Mouse (Mus musculus): ENCODE results near the gene Kcnip1. TPM values are rescaled to one million over a fixed set of nuclear protein-coding genes. Genes with fewer than 3 reads are reported as not detected.

Kcnip1 gene
- polyA plus RNA-seq, 1 experiment = not detected

DNA sequence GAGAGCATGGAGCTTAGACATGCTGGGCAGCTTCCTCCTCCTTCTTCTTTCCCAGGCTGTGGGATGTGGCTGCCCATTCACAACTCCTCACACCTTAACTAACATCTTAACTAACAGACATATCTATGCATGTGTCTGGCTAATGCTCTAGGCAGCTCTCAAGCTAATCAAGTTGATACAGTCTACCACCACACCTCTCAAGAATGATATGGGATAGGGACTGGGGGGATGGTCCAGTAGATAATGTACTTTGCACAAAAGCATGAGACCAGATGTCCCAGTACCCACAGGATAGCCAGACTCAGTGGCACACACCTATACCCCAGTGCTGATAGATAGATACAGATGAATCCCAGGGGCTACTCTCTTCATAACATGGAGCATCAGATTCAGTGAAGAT is 131.1 kb downstream of the Kcnip1 start:
- TF ChIP-seq POLR2A (IDR thresholded peaks at IDR 0.05; ENCODE audit: low read depth, low read length) (no peak), CTCF (IDR thresholded peaks at IDR 0.05; ENCODE audit: extremely low read depth, insufficient read depth, insufficient read length, insufficient replicate concordance) (no peak)
- no peak for DNase-seq (ENCODE audit: low read depth in 1 of 2, low spot score in 2 of 2)
- no peaks in the 10 kb centered on the region for H3K27me3 ChIP-seq (ENCODE audit: control insufficient read depth, insufficient read depth, low read length)
- no peak overlapping the region for H3K4me3 ChIP-seq (ENCODE audit: extremely low read depth, insufficient read depth, insufficient read length)
- H3K27ac ChIP-seq (ENCODE audit: insufficient read depth, low read length) = no peak overlapping the region
- no peaks in the 10 kb centered on the region for H3K36me3 ChIP-seq (ENCODE audit: control insufficient read depth, insufficient read depth, low read length)
- no peaks in the 10 kb centered on the region for H3K4me1 ChIP-seq (ENCODE audit: control insufficient read depth, insufficient read depth, insufficient read length)

DNA sequence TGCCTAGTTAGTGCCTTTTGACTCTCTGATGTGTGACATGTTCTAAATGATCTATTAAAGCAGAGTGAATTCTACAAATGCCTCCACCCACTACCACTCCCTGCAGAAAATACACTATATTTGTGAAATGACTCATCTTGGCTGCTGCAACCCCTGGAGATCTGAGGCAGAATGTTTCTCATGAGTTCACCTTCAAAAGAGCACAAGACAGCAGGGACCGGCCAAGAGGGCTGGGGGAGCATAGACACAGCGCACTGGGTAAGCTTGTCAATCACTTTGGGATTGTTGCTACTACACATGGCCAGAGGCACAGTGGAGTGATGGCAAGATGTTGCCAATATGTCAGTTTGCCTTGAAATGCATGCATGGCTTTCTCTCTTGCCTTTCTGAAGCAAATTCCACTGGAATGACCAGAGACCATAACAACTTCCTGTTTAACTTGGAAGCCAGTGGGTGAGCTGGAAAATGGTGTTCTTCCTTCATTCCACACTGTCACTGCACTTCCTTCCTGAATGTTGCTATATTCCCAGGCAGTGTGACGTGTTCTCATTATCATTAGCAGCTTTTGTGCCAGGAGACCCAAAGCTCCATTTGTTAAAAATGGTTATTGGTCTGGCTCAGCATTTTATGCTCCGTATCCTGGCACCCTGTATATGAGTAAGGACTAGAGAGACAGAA is 131.9 kb downstream of the Kcnip1 start:
- DNase-seq (ENCODE audit: low read depth in 1 of 2, low spot score in 2 of 2) = no peak
- no peaks in the 10 kb centered on the region for H3K27me3 ChIP-seq (ENCODE audit: control insufficient read depth, insufficient read depth, low read length)
- no peaks in the 10 kb centered on the region for H3K4me1 ChIP-seq (ENCODE audit: control insufficient read depth, insufficient read depth, insufficient read length)
- TF ChIP-seq CTCF (IDR thresholded peaks at IDR 0.05; ENCODE audit: extremely low read depth, insufficient read depth, insufficient read length, insufficient replicate concordance) = no peak
- no peak for TF ChIP-seq POLR2A (IDR thresholded peaks at IDR 0.05; ENCODE audit: low read depth, low read length)
- no peak overlapping the region for H3K4me3 ChIP-seq (ENCODE audit: extremely low read depth, insufficient read depth, insufficient read length)
- no peak overlapping the region for H3K27ac ChIP-seq (ENCODE audit: insufficient read depth, low read length)
- 79% methylated on average over 4 of the region's 4 CpGs for WGBS
- no peaks in the 10 kb centered on the region for H3K36me3 ChIP-seq (ENCODE audit: control insufficient read depth, insufficient read depth, low read length)

DNA sequence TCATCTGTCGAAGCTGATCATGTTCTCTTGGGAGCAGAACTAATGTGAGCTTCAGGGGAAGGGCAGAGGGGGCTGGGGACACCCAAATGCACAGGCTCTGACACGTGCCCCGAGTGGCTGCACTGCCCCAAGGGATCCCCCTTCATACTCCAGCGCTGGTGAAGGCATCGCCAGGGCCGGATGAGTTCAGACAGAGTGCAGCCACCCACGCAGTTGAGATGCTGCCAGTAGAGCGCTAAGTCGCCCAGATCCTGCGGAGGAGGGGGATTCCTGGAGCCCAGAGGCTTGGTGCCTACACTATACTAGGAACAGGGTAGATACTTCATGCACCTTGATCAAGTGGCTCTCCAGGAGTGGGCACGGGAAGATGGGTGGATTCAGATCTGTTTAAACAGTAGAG is 143.3 kb downstream of the Kcnip1 start:
- H3K4me3 ChIP-seq (ENCODE audit: extremely low read depth, insufficient read depth, insufficient read length) = no peak overlapping the region

DNA sequence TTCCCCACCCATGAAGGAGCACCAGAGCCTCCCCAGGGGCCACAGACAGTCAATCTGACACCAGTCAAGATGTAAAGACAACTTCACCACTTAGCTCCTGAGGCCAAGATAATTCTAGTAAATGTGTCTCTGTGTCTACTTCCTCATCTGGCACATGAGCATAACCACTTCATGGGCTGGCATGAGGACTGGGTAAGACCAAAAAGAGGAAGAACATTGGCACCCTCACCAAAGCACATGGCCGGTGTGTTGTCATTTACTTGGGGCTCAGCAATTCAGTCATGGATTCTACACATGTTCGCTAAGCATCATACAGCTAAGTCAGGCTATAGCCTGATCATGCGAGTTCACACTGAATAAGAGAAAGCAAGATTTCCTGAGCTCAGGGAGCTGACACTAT is 144.3 kb downstream of the Kcnip1 start:
- no peak for TF ChIP-seq POLR2A (IDR thresholded peaks at IDR 0.05; ENCODE audit: low read depth, low read length)
- no peak for TF ChIP-seq CTCF (IDR thresholded peaks at IDR 0.05; ENCODE audit: extremely low read depth, insufficient read depth, insufficient read length, insufficient replicate concordance)
- Histone ChIP-seq H3K27ac (ENCODE audit: insufficient read depth, low read length) (no peak overlapping the region), H3K36me3 (ENCODE audit: control insufficient read depth, insufficient read depth, low read length) (no peaks in the 10 kb centered on the region), H3K4me3 (ENCODE audit: extremely low read depth, insufficient read depth, insufficient read length) (no peak overlapping the region), H3K27me3 (ENCODE audit: control insufficient read depth, insufficient read depth, low read length) (peaks cover under 1% of the 10 kb centered on the region; the same call in 1 of the 2 replicates), H3K4me1 (ENCODE audit: control insufficient read depth, insufficient read depth, insufficient read length) (no peaks in the 10 kb centered on the region)
- DNase-seq (ENCODE audit: low read depth in 1 of 2, low spot score in 2 of 2) = no peak
- 58% methylated on average over 3 of the region's 3 CpGs for WGBS

More for the DNA sequence above, 143.3 kb downstream of the Kcnip1 start:
- H3K4me1 ChIP-seq (ENCODE audit: control insufficient read depth, insufficient read depth, insufficient read length) = no peaks in the 10 kb centered on the region
- WGBS = 49% methylated on average over 11 of the region's 11 CpGs
- no peaks in the 10 kb centered on the region for H3K27me3 ChIP-seq (ENCODE audit: control insufficient read depth, insufficient read depth, low read length)
- no peak for DNase-seq (ENCODE audit: low read depth in 1 of 2, low spot score in 2 of 2)
- H3K27ac ChIP-seq (ENCODE audit: insufficient read depth, low read length) = no peak overlapping the region
- H3K36me3 ChIP-seq (ENCODE audit: control insufficient read depth, insufficient read depth, low read length) = no peaks in the 10 kb centered on the region
- TF ChIP-seq CTCF (IDR thresholded peaks at IDR 0.05; ENCODE audit: extremely low read depth, insufficient read depth, insufficient read length, insufficient replicate concordance) (no peak), POLR2A (IDR thresholded peaks at IDR 0.05; ENCODE audit: low read depth, low read length) (no peak)

DNA sequence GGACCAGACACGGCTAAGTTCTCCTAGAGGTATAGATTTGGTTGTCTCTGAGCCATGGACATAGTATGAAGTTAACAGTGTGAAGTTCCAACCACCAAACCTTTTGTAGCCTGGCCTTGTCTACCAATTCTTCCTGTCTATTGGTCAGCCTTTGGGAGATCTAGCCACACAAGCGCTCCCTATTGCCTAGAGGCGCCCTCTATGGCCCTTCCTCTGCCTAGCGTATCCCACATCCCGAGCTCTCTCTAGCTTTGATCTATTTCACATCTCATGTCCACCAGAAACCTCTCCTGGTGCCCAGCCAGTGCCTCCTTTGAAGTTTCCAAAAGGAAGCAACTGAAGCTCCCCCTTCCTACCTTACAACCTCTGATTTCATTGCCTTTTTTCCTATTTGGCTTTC is 147.0 kb downstream of the Kcnip1 start:
- TF ChIP-seq CTCF (IDR thresholded peaks at IDR 0.05; ENCODE audit: extremely low read depth, insufficient read depth, insufficient read length, insufficient replicate concordance) = no peak
- no peak for TF ChIP-seq POLR2A (IDR thresholded peaks at IDR 0.05; ENCODE audit: low read depth, low read length)
- no peak for DNase-seq (ENCODE audit: low read depth in 1 of 2, low spot score in 2 of 2)
- Histone ChIP-seq H3K4me3 (ENCODE audit: extremely low read depth, insufficient read depth, insufficient read length) (no peak overlapping the region), H3K27ac (ENCODE audit: insufficient read depth, low read length) (no peak overlapping the region), H3K27me3 (ENCODE audit: control insufficient read depth, insufficient read depth, low read length) (peaks cover 11% of the 10 kb centered on the region), H3K36me3 (ENCODE audit: control insufficient read depth, insufficient read depth, low read length) (no peaks in the 10 kb centered on the region), H3K4me1 (ENCODE audit: control insufficient read depth, insufficient read depth, insufficient read length) (no peaks in the 10 kb centered on the region)
- 65% methylated on average over 5 of the region's 5 CpGs for WGBS

DNA sequence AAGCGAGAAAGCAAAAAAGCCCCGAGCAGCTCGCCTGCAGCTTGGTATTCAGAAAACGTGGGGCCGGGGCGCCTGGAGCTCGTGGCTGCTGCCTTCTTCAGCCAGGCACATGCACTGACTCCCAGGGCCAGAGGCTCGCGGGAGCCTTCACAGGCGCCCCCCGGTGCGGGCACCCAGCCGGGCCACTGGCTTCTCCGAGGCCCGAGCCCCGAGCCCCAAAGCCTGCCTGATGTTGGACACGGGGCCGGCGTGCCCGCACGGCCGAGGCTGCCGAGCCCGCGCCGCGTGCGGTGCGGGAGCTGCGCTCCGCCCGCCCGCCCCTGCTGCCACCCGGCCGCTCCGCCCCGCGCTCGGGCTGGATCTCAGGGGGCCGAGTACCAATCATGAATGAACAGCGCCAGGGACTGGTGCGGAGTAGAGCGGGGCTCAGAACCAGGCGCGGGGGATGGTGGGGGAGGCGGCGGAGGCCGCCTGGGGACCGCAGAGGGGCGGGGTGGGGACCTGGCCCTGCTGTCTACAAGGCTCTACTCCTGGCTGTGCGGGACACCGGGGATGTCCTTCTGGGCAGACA is 149.6 kb downstream of the Kcnip1 start:
- TF ChIP-seq POLR2A (IDR thresholded peaks at IDR 0.05; ENCODE audit: low read depth, low read length) (no peak), CTCF (IDR thresholded peaks at IDR 0.05; ENCODE audit: extremely low read depth, insufficient read depth, insufficient read length, insufficient replicate concordance) (no peak)
- Histone ChIP-seq H3K27me3 (ENCODE audit: control insufficient read depth, insufficient read depth, low read length) (peaks cover 11% of the 10 kb centered on the region), H3K27ac (ENCODE audit: insufficient read depth, low read length) (no peak overlapping the region), H3K4me1 (ENCODE audit: control insufficient read depth, insufficient read depth, insufficient read length) (no peaks in the 10 kb centered on the region), H3K36me3 (ENCODE audit: control insufficient read depth, insufficient read depth, low read length) (no peaks in the 10 kb centered on the region), H3K4me3 (ENCODE audit: extremely low read depth, insufficient read depth, insufficient read length) (no peak overlapping the region)
- DNase-seq (ENCODE audit: low read depth in 1 of 2, low spot score in 2 of 2) = no peak
- 5% methylated on average over 47 of the region's 52 CpGs for WGBS

DNA sequence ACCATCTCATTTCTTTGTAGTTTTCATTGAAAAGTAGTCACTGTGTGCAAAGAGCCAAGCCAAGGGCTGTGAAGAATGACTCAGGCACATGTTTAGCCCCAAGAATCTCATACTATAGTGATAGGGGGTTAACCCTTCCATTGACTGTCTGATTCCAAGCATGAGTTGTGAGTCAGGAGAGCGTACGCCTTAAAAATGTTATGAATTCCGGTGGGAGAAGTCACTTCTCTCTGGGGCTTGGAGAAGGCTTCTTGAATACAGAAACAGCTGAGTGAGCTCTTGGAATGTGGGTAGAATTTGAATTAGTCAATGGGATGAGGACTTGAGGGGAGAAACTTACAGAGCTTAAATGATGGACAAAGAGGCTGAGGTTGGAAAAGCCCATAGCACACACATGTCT is 153.9 kb downstream of the Kcnip1 start:
- no peaks in the 10 kb centered on the region for H3K4me1 ChIP-seq (ENCODE audit: control insufficient read depth, insufficient read depth, insufficient read length)
- TF ChIP-seq POLR2A (IDR thresholded peaks at IDR 0.05; ENCODE audit: low read depth, low read length) (no peak), CTCF (IDR thresholded peaks at IDR 0.05; ENCODE audit: extremely low read depth, insufficient read depth, insufficient read length, insufficient replicate concordance) (no peak)
- H3K27me3 ChIP-seq (ENCODE audit: control insufficient read depth, insufficient read depth, low read length) = peaks cover 11% of the 10 kb centered on the region
- 94% methylated on average over 3 of the region's 3 CpGs for WGBS
- H3K36me3 ChIP-seq (ENCODE audit: control insufficient read depth, insufficient read depth, low read length) = no peaks in the 10 kb centered on the region
- no peak for DNase-seq (ENCODE audit: low read depth in 1 of 2, low spot score in 2 of 2)
- H3K4me3 ChIP-seq (ENCODE audit: extremely low read depth, insufficient read depth, insufficient read length) = no peak overlapping the region
- no peak overlapping the region for H3K27ac ChIP-seq (ENCODE audit: insufficient read depth, low read length)
